Mouse (Mus musculus): Measurements from ENCODE around the gene Babam2. TPM values are rescaled to one million over a fixed set of nuclear protein-coding genes. Genes with fewer than 3 reads are reported as not detected.

The Babam2 gene
- total and polyA plus RNA-seq, 2 experiments from 2014 or later, result 39.1 to 51.3 TPM

DNA sequence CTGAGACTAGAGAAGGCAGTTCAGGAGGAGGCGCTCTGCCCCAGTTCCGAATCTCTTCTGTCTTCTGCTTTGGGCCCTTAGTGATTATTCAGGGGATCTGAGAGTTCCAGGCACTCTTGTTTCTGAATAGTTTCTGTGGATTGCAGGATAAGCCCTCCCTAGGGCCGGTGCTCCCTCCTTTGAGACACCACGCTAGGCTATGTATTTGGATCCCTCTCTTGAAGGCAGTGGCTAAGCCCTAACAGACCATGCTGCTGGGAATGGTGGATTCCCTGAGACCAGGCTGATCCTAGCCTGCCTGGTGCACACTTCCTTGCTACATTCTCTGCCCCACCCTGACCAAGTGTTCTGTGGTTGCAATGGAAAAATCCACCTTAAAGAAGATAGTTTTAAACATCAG is 371.6 kb downstream of the Babam2 start:
- TF ChIP-seq CTCF (IDR thresholded peaks at IDR 0.05; ENCODE audit: low read depth) (no peak), EP300 (IDR thresholded peaks at IDR 0.05; ENCODE audit: low read depth) (no peak)
- H3K4me1 ChIP-seq (ENCODE audit: control insufficient read depth, insufficient read depth), result peaks cover 19% of the 10 kb centered on the region
- H3K36me3 ChIP-seq (replicated peaks; ENCODE audit: control insufficient read depth, insufficient read depth, low read length), result no peaks in the 10 kb centered on the region
- no peak overlapping the region for H3K27ac ChIP-seq (ENCODE audit: low read depth)
- ATAC-seq (ENCODE audit: insufficient read depth, low read depth) (no peak), DNase-seq (ENCODE audit: low spot score) (no peak)
- 88% methylated on average over 4 of the region's 4 CpGs for WGBS
- H3K9ac ChIP-seq (replicated peaks; ENCODE audit: low read depth, low read length), result no peak overlapping the region
- no peaks in the 10 kb centered on the region for H3K9me3 ChIP-seq (replicated peaks; ENCODE audit: control insufficient read depth, low read length)
- no peak overlapping the region for H3K4me3 ChIP-seq (ENCODE audit: low read depth, low read length)
- H3K27me3 ChIP-seq (ENCODE audit: control insufficient read depth, insufficient read depth, low read length), result no peaks in the 10 kb centered on the region
- H3K4me2 ChIP-seq (ENCODE audit: low read depth, low read length), result no peak overlapping the region

DNA sequence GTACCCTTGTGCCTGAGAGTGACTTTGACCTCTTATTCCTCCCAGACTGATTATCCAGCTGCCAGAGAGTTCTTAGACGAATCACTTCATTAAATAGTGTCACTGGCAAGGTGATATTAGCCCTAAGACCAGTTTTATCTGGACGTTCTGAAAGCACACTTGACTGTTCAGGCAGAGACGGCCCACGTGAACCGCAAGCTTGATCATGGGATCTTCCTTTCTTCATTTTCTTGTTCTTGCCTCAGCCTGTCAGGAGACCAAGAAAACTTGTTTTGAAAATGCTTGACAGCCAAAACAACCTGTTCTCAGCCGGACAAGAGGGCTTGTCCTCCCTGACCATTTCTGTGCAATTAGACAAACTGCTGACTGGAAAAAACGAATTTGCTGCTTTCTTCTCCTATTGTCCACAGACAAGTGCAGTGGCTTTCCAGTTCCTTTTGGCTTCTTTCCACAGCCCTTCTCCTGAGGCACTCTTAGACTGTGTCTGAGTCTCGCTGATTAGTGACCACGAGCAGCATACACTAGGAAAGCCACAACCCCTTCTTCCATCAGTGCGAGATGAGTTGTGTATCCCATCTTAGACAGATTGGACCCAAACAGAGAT is 372.2 kb downstream of the Babam2 start:
- Histone ChIP-seq H3K4me2 (ENCODE audit: low read depth, low read length) (no peak overlapping the region), H3K4me1 (ENCODE audit: control insufficient read depth, insufficient read depth) (peaks cover 17% of the 10 kb centered on the region), H3K4me3 (ENCODE audit: low read depth, low read length) (no peak overlapping the region), H3K27ac (ENCODE audit: low read depth) (no peak overlapping the region), H3K9me3 (replicated peaks; ENCODE audit: control insufficient read depth, low read length) (no peaks in the 10 kb centered on the region), H3K36me3 (replicated peaks; ENCODE audit: control insufficient read depth, insufficient read depth, low read length) (no peaks in the 10 kb centered on the region), H3K9ac (replicated peaks; ENCODE audit: low read depth, low read length) (no peak overlapping the region), H3K27me3 (ENCODE audit: control insufficient read depth, insufficient read depth, low read length) (no peaks in the 10 kb centered on the region)
- DNase-seq (ENCODE audit: low spot score), result no peak
- 51% methylated on average over 10 of the region's 10 CpGs for WGBS
- ATAC-seq (ENCODE audit: insufficient read depth, low read depth), result no peak
- TF ChIP-seq CTCF (IDR thresholded peaks at IDR 0.05; ENCODE audit: low read depth), result no peak
- TF ChIP-seq EP300 (IDR thresholded peaks at IDR 0.05; ENCODE audit: low read depth), result no peak

DNA sequence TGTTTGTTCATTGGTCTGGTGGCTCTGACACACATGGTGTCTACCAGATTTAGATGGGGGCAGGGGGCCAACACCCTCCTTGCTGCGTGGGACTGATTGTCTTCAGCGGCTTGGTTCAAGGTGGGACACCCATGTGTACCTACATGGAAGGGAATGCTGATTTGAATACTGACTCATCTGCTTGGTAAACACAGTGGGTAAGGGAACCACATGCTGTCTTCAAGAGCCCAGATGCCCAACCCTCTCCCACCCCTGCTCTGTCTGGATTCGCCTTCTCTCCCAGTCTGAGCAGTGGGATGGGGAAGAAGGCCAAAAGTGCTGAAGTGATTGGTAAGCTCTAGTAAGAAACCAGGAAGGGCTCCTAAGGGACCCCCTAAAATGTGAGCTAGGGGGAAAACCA is 373.3 kb downstream of the Babam2 start:
- Histone ChIP-seq H3K27me3 (ENCODE audit: control insufficient read depth, insufficient read depth, low read length) (no peaks in the 10 kb centered on the region), H3K4me1 (ENCODE audit: control insufficient read depth, insufficient read depth) (peaks cover 11% of the 10 kb centered on the region), H3K9me3 (replicated peaks; ENCODE audit: control insufficient read depth, low read length) (no peaks in the 10 kb centered on the region), H3K36me3 (replicated peaks; ENCODE audit: control insufficient read depth, insufficient read depth, low read length) (no peaks in the 10 kb centered on the region), H3K4me2 (ENCODE audit: low read depth, low read length) (no peak overlapping the region), H3K4me3 (ENCODE audit: low read depth, low read length) (no peak overlapping the region), H3K27ac (ENCODE audit: low read depth) (no peak overlapping the region), H3K9ac (replicated peaks; ENCODE audit: low read depth, low read length) (no peak overlapping the region)
- TF ChIP-seq EP300 (IDR thresholded peaks at IDR 0.05; ENCODE audit: low read depth) (no peak), CTCF (IDR thresholded peaks at IDR 0.05; ENCODE audit: low read depth) (no peak)
- WGBS, result 92% methylated on average over 3 of the region's 3 CpGs
- no peak for ATAC-seq (ENCODE audit: insufficient read depth, low read depth)
- DNase-seq (ENCODE audit: low spot score), result no peak

DNA sequence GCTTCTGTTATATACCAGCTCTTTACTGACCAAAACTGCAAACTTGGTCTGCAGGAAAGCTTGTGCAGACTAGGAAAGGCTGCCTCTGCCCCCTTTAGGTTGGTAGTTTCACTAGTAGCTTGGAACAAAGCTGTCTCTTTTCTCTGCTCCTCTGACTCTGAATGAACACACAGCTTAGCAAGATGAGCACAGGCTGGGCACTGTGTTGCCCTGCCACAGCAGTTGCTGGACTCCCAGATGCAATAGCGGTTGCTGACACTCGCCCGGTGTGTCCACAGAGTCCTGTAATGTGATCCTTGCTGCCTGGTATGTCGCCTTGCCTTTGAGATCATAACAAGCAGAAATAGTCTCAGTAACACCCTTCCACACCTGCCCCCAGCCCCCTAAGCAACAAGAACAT is 373.8 kb downstream of the Babam2 start:
- Histone ChIP-seq H3K4me3 (ENCODE audit: low read depth, low read length) (no peak overlapping the region), H3K9ac (replicated peaks; ENCODE audit: low read depth, low read length) (no peak overlapping the region), H3K27me3 (ENCODE audit: control insufficient read depth, insufficient read depth, low read length) (no peaks in the 10 kb centered on the region), H3K36me3 (replicated peaks; ENCODE audit: control insufficient read depth, insufficient read depth, low read length) (no peaks in the 10 kb centered on the region), H3K27ac (ENCODE audit: low read depth) (no peak overlapping the region), H3K9me3 (replicated peaks; ENCODE audit: control insufficient read depth, low read length) (no peaks in the 10 kb centered on the region), H3K4me2 (ENCODE audit: low read depth, low read length) (no peak overlapping the region), H3K4me1 (ENCODE audit: control insufficient read depth, insufficient read depth) (peaks cover 5% of the 10 kb centered on the region)
- no peak for TF ChIP-seq EP300 (IDR thresholded peaks at IDR 0.05; ENCODE audit: low read depth)
- peak; percentile 6; the same call in 1 of the 2 replicates for TF ChIP-seq CTCF (IDR thresholded peaks at IDR 0.05; ENCODE audit: low read depth)
- WGBS, result 84% methylated on average over 4 of the region's 4 CpGs
- no peak for DNase-seq (ENCODE audit: low spot score)
- ATAC-seq (ENCODE audit: insufficient read depth, low read depth), result no peak

DNA sequence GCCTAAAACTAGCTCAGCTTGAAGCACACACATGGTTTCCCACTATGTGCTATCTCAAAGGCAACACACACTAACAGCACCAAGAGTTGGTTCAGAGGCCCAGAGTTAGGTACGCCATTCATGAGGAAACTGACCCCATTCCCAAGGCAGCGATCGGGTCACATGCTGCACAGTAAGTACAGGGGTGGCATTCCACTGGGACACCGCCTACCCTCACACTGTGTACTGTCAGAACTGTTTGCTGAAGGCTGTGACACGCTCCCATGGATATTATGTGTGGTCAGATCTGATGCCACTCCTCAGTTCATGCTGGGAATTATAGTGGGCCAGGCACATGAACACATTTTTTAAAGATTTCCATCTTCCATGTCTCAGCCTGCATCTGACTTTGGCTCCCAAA is 374.3 kb downstream of the Babam2 start:
- no peaks in the 10 kb centered on the region for H3K27me3 ChIP-seq (ENCODE audit: control insufficient read depth, insufficient read depth, low read length)
- H3K36me3 ChIP-seq (replicated peaks; ENCODE audit: control insufficient read depth, insufficient read depth, low read length), result no peaks in the 10 kb centered on the region
- no peaks in the 10 kb centered on the region for H3K9me3 ChIP-seq (replicated peaks; ENCODE audit: control insufficient read depth, low read length)
- H3K4me1 ChIP-seq (ENCODE audit: control insufficient read depth, insufficient read depth), result peaks cover 1% of the 10 kb centered on the region; the same call in 1 of the 2 replicates
- 94% methylated on average over 5 of the region's 5 CpGs for WGBS
- TF ChIP-seq EP300 (IDR thresholded peaks at IDR 0.05; ENCODE audit: low read depth) (no peak), CTCF (IDR thresholded peaks at IDR 0.05; ENCODE audit: low read depth) (no peak)
- ATAC-seq (ENCODE audit: insufficient read depth, low read depth), result no peak
- H3K27ac ChIP-seq (ENCODE audit: low read depth), result no peak overlapping the region
- no peak overlapping the region for H3K4me3 ChIP-seq (ENCODE audit: low read depth, low read length)
- no peak for DNase-seq (ENCODE audit: low spot score)
- H3K4me2 ChIP-seq (ENCODE audit: low read depth, low read length), result no peak overlapping the region
- H3K9ac ChIP-seq (replicated peaks; ENCODE audit: low read depth, low read length), result no peak overlapping the region

DNA sequence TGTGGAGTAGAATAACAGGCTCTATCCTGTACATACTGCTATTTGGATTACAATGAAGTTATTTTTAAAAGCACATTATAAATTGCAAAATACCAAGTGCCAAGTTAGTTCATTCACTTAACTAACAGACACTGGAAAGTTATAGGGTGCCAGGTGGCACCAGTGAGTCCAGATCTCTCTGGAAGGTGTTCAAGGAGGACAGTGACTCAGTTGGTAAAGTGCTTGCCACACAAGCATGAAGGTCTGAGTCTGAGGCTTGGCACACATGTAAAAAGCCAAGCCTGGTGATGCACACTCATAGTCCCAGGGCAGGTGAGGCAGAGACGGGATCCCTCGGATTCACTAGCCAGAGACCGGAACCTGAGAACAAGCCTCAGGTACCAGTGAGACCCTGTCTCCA is 375.4 kb downstream of the Babam2 start:
- 93% methylated on average over 3 of the region's 3 CpGs for WGBS
- Histone ChIP-seq H3K9me3 (replicated peaks; ENCODE audit: control insufficient read depth, low read length) (no peaks in the 10 kb centered on the region), H3K9ac (replicated peaks; ENCODE audit: low read depth, low read length) (no peak overlapping the region), H3K4me1 (ENCODE audit: control insufficient read depth, insufficient read depth) (no peaks in the 10 kb centered on the region), H3K27ac (ENCODE audit: low read depth) (no peak overlapping the region), H3K36me3 (replicated peaks; ENCODE audit: control insufficient read depth, insufficient read depth, low read length) (no peaks in the 10 kb centered on the region), H3K4me3 (ENCODE audit: low read depth, low read length) (no peak overlapping the region), H3K27me3 (ENCODE audit: control insufficient read depth, insufficient read depth, low read length) (no peaks in the 10 kb centered on the region), H3K4me2 (ENCODE audit: low read depth, low read length) (no peak overlapping the region)
- DNase-seq (ENCODE audit: low spot score) (no peak), ATAC-seq (ENCODE audit: insufficient read depth, low read depth) (no peak)
- no peak for TF ChIP-seq CTCF (IDR thresholded peaks at IDR 0.05; ENCODE audit: low read depth)
- no peak for TF ChIP-seq EP300 (IDR thresholded peaks at IDR 0.05; ENCODE audit: low read depth)
